Mouse (Mus musculus): ENCODE results near the gene Brk1. TPM values are rescaled to one million over a fixed set of nuclear protein-coding genes. Genes with fewer than 3 reads are reported as not detected.

The Brk1 gene
- polyA plus RNA-seq, 1 experiment from 2014 or later: 197 TPM

GRCm38 (mm10) chr6:113603993-113604392, 579 bp upstream of the Brk1 start:
- Histone ChIP-seq H3K9me3 (no peaks in the 10 kb centered on the region), H3K27me3 (ENCODE audit: insufficient read depth, poor library complexity, severe bottlenecking) (no peaks in the 10 kb centered on the region), H3K36me3 (no peaks in the 10 kb centered on the region), H3K4me3 (peak overlapping the region; percentile 84), H3K4me1 (peaks cover 18% of the 10 kb centered on the region), H3K27ac (peak overlapping the region; percentile 91)
- WGBS: 49% methylated on average over 12 of the region's 12 CpGs
- DNase-seq (ENCODE audit: low spot score): no peak

DNA sequence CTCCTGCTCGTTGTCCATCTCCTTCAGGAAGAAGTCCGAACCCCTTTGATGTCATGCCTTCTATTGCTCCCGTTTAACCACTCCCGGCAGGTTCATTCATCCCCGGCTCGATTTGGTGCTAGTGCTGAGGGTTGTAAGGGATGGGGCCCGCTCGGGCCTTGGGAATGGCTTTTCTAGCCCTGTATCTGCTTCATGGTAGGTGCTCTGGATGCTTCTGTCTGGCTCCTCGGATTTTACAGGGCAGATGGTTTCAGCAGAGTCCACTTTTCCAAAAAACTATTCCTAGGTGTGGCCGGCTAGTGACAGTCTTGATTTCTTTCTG, 613 bp downstream of the Brk1 start:
- H3K27ac ChIP-seq: peak overlapping the region; percentile 91
- 5% methylated on average over 10 of the region's 10 CpGs for WGBS

GRCm38 (mm10) chr6:113608871-113609270, 4.3 kb downstream of the Brk1 start:
- no peaks in the 10 kb centered on the region for H3K9me3 ChIP-seq
- no peak overlapping the region for H3K27ac ChIP-seq
- no peak overlapping the region for H3K4me3 ChIP-seq
- H3K36me3 ChIP-seq: peaks cover 27% of the 10 kb centered on the region
- H3K4me1 ChIP-seq: peaks cover 31% of the 10 kb centered on the region
- DNase-seq (ENCODE audit: low spot score): no peak
- H3K27me3 ChIP-seq (ENCODE audit: insufficient read depth, poor library complexity, severe bottlenecking): no peaks in the 10 kb centered on the region
- WGBS: 87% methylated on average over 6 of the region's 6 CpGs

More for the DNA sequence above, 613 bp downstream of the Brk1 start:
- H3K9me3 ChIP-seq: no peaks in the 10 kb centered on the region
- H3K4me3 ChIP-seq: peak overlapping the region; percentile 84
- no peaks in the 10 kb centered on the region for H3K27me3 ChIP-seq (ENCODE audit: insufficient read depth, poor library complexity, severe bottlenecking)
- peaks cover 16% of the 10 kb centered on the region for H3K4me1 ChIP-seq
- no peak for DNase-seq (ENCODE audit: low spot score)
- H3K36me3 ChIP-seq: peaks cover 1% of the 10 kb centered on the region; the same call in 1 of the 2 replicates

GRCm38 (mm10) chr6:113609293-113609692, 4.7 kb downstream of the Brk1 start:
- WGBS: 95% methylated on average over 7 of the region's 7 CpGs
- peaks cover 31% of the 10 kb centered on the region for H3K36me3 ChIP-seq
- no peak for DNase-seq (ENCODE audit: low spot score)
- H3K9me3 ChIP-seq: no peaks in the 10 kb centered on the region
- H3K27ac ChIP-seq: no peak overlapping the region
- H3K4me1 ChIP-seq: peaks cover 31% of the 10 kb centered on the region
- H3K27me3 ChIP-seq (ENCODE audit: insufficient read depth, poor library complexity, severe bottlenecking): no peaks in the 10 kb centered on the region
- H3K4me3 ChIP-seq: no peak overlapping the region

GRCm38 (mm10) chr6:113612258-113612969, 7.8 kb downstream of the Brk1 start:
- Histone ChIP-seq H3K27ac (peak overlapping the region; percentile 65), H3K4me1 (peaks cover 21% of the 10 kb centered on the region), H3K4me3 (peak overlapping the region; percentile 40), H3K36me3 (peaks cover 63% of the 10 kb centered on the region), H3K9me3 (no peaks in the 10 kb centered on the region), H3K27me3 (ENCODE audit: insufficient read depth, poor library complexity, severe bottlenecking) (no peaks in the 10 kb centered on the region)
- no peak for DNase-seq (ENCODE audit: low spot score)
- WGBS: 45% methylated on average over 8 of the region's 8 CpGs

DNA sequence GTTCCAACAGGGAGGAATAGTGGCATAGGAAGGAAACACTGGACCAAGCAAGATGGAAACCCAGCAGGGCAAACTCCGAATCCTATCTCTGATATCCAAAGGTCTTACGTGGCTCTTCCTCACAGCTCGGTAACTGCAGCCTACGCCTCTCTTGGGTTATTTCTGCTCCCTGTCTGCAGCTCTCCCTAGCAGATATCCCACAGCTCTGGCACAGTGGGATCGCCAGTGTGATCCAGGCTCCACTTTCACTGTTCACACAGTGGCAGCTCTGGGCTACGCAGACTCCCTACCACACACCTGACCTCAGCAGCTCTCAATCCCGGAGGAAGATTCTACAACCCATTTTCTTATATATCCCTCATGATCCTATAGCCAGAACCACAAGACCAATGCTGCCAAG, 9.6 kb downstream of the Brk1 start:
- WGBS: 92% methylated on average over 7 of the region's 7 CpGs
- H3K4me3 ChIP-seq: no peak overlapping the region
- H3K27me3 ChIP-seq (ENCODE audit: insufficient read depth, poor library complexity, severe bottlenecking): no peaks in the 10 kb centered on the region
- H3K27ac ChIP-seq: no peak overlapping the region
- H3K4me1 ChIP-seq: peaks cover 21% of the 10 kb centered on the region
- H3K9me3 ChIP-seq: no peaks in the 10 kb centered on the region
- DNase-seq (ENCODE audit: low spot score): no peak
- peaks cover 70% of the 10 kb centered on the region for H3K36me3 ChIP-seq

GRCm38 (mm10) chr6:113614997-113615396, 10.4 kb downstream of the Brk1 start:
- peaks cover 21% of the 10 kb centered on the region for H3K4me1 ChIP-seq
- peaks cover 70% of the 10 kb centered on the region for H3K36me3 ChIP-seq
- no peak overlapping the region for H3K4me3 ChIP-seq
- no peaks in the 10 kb centered on the region for H3K9me3 ChIP-seq
- WGBS: 95% methylated on average over 8 of the region's 8 CpGs
- no peak for DNase-seq (ENCODE audit: low spot score)
- no peak overlapping the region for H3K27ac ChIP-seq
- H3K27me3 ChIP-seq (ENCODE audit: insufficient read depth, poor library complexity, severe bottlenecking): no peaks in the 10 kb centered on the region

DNA sequence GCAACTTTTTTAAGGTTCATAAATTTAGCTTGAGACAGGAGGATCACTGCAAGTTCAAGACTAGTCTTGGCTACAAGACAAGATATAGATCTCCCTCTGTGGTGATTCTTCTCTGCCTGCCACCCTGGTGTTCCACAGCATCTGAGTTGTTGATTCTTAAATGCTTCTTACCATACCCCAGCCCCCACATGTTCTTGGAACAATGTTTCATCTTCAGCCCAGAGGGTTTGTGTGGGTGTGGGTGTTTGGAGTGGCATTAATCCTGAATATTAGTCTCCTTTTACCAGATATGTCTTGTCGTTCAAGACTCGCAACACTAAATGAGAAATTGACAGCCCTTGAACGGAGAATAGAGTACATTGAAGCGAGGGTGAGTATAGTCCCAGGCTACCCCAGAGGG, 10.9 kb downstream of the Brk1 start:
- H3K9me3 ChIP-seq: no peaks in the 10 kb centered on the region
- H3K27ac ChIP-seq: no peak overlapping the region
- H3K27me3 ChIP-seq (ENCODE audit: insufficient read depth, poor library complexity, severe bottlenecking): no peaks in the 10 kb centered on the region
- peaks cover 66% of the 10 kb centered on the region for H3K36me3 ChIP-seq
- 89% methylated on average over 4 of the region's 4 CpGs for WGBS
- no peak overlapping the region for H3K4me3 ChIP-seq
- DNase-seq (ENCODE audit: low spot score): no peak
- peaks cover 21% of the 10 kb centered on the region for H3K4me1 ChIP-seq

DNA sequence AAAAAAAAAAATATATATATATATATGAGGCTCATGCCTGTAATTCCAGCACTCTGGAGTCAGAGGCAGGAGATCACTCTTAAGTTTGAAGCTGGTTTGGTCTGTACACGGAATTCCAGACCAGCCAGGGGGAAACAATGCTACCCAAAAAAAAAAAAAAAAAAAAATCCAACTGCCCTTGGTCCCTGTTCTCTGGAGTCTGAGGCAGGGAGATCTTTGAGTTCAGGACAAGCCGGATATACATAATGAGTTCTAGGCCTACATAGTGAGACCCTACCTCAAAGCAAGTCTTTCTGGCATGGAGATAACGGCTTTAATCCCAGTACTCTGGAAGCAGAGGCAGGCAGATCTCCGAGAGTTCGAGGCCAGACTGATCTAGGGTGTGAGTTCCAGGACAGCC, 18.8 kb downstream of the Brk1 start:
- Histone ChIP-seq H3K27me3 (ENCODE audit: insufficient read depth, poor library complexity, severe bottlenecking) (no peaks in the 10 kb centered on the region), H3K27ac (peak overlapping the region; percentile 95; the same call in 1 of the 2 replicates), H3K4me1 (peaks cover 15% of the 10 kb centered on the region), H3K9me3 (no peaks in the 10 kb centered on the region), H3K36me3 (peaks cover 16% of the 10 kb centered on the region), H3K4me3 (peak overlapping the region; percentile 83)
- 65% methylated on average over 5 of the region's 5 CpGs for WGBS
- DNase-seq (ENCODE audit: low spot score): no peak

DNA sequence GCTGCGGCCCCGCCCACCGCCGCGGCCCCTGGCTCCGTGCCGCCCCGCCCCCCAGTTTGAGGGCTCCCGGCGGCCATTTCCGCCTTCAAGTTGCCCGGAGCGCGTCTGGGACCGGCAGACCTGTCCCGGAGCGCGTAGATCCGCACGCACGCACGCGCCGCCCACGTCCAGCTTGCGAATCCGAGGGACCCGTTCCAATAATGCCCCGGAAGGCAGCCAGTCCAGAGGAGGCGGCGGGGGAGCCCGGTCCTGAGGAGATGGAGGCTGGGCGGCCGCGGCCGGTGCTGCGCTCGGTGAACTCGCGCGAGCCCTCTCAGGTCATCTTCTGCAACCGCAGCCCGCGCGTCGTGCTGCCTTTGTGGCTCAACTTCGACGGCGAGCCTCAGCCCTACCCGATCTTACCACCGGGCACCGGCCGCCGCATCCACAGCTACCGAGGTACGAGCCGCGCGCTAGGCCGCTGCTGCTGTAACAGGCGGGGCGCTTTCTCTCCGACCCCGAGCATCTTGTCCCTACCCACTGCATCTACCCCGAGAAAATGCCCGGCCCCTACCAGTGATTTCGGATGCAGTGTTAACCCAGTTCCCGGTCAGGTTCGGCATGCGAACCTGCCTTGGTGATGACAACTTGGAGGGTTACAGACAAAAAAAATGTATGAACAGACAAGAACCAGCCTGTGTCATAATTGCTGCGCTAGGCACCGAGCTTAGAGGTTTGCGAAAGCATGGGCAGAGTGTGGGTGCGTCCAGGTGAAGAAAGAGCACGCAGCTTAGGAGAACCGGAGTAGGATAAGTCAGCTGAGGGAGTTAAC, 19.6 kb downstream of the Brk1 start, which contains the start of gene Vhl:
Vhl (plus strand) TSS at position 19 of the 811 bp plus-strand sequence.
- H3K4me3 ChIP-seq: peak within 1 kb of the TSS; percentile 83
- H3K27ac ChIP-seq: peak within 1 kb of the TSS; percentile 95
- peak; percentile 93 for DNase-seq (ENCODE audit: low spot score)
- no peaks in the 10 kb centered on the region for H3K27me3 ChIP-seq (ENCODE audit: insufficient read depth, poor library complexity, severe bottlenecking)
- peaks cover 20% of the 10 kb centered on the region for H3K36me3 ChIP-seq
- WGBS: under 1% methylated on average over 73 of the region's 76 CpGs
- H3K9me3 ChIP-seq: no peaks in the 10 kb centered on the region
- H3K4me1 ChIP-seq: peaks cover 15% of the 10 kb centered on the region

- Histone ChIP-seq H3K4me1 (peaks cover 15% of the 10 kb centered on the region), H3K36me3 (peaks cover 31% of the 10 kb centered on the region), H3K27ac (peak overlapping the region; percentile 95; the same call in 1 of the 2 replicates), H3K27me3 (ENCODE audit: insufficient read depth, poor library complexity, severe bottlenecking) (no peaks in the 10 kb centered on the region), H3K9me3 (no peaks in the 10 kb centered on the region), H3K4me3 (peak overlapping the region; percentile 83)
- DNase-seq (ENCODE audit: low spot score): no peak
- 70% methylated on average over 5 of the region's 5 CpGs for WGBS
Observed at GRCm38 (mm10) chr6:113624989-113625770, 20.6 kb downstream of the Brk1 start.

DNA sequence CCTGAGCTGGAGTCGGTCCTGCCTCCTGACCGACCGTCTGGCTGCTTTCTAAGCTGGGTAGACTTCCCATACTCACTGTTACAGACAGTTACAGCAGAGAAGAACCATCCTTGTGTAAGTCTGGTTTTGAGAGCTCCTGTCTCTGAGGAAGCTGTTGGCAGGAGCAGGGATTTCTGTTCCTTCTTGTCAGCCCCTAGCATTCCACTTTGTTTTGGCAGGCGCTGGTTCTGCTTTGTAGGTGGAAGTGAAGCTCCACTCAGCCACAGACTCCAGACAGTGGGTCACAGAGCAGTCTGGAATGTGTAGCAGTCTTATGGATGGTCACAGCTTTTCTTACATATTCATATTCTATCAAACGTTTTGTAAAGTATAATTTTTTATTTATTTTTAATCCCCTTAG, 25.8 kb downstream of the Brk1 start:
- WGBS: 79% methylated on average over 5 of the region's 5 CpGs
- peaks cover 7% of the 10 kb centered on the region for H3K4me1 ChIP-seq
- no peaks in the 10 kb centered on the region for H3K9me3 ChIP-seq
- H3K4me3 ChIP-seq: no peak overlapping the region
- no peaks in the 10 kb centered on the region for H3K27me3 ChIP-seq (ENCODE audit: insufficient read depth, poor library complexity, severe bottlenecking)
- no peak for DNase-seq (ENCODE audit: low spot score)
- H3K27ac ChIP-seq: no peak overlapping the region
- peaks cover 62% of the 10 kb centered on the region for H3K36me3 ChIP-seq

- Histone ChIP-seq H3K4me3 (no peak overlapping the region), H3K9me3 (no peaks in the 10 kb centered on the region), H3K36me3 (peaks cover 51% of the 10 kb centered on the region), H3K27ac (no peak overlapping the region), H3K4me1 (no peaks in the 10 kb centered on the region), H3K27me3 (ENCODE audit: insufficient read depth, poor library complexity, severe bottlenecking) (no peaks in the 10 kb centered on the region)
- no peak for DNase-seq (ENCODE audit: low spot score)
- WGBS: 93% methylated on average over 4 of the region's 4 CpGs
Observed at GRCm38 (mm10) chr6:113632863-113633262, 28.3 kb downstream of the Brk1 start.
